Mouse (Mus musculus): Measurements from ENCODE around the gene Txnrd2. TPM values are rescaled to one million over a fixed set of nuclear protein-coding genes. Genes with fewer than 3 reads are reported as not detected.
A peak's percentile ranks its signal among the peaks of the same experiment; 100 is the strongest.

The Txnrd2 gene
- total RNA-seq, 2 experiments from 2014 or later, result 16.4 to 17.6 TPM

DNA sequence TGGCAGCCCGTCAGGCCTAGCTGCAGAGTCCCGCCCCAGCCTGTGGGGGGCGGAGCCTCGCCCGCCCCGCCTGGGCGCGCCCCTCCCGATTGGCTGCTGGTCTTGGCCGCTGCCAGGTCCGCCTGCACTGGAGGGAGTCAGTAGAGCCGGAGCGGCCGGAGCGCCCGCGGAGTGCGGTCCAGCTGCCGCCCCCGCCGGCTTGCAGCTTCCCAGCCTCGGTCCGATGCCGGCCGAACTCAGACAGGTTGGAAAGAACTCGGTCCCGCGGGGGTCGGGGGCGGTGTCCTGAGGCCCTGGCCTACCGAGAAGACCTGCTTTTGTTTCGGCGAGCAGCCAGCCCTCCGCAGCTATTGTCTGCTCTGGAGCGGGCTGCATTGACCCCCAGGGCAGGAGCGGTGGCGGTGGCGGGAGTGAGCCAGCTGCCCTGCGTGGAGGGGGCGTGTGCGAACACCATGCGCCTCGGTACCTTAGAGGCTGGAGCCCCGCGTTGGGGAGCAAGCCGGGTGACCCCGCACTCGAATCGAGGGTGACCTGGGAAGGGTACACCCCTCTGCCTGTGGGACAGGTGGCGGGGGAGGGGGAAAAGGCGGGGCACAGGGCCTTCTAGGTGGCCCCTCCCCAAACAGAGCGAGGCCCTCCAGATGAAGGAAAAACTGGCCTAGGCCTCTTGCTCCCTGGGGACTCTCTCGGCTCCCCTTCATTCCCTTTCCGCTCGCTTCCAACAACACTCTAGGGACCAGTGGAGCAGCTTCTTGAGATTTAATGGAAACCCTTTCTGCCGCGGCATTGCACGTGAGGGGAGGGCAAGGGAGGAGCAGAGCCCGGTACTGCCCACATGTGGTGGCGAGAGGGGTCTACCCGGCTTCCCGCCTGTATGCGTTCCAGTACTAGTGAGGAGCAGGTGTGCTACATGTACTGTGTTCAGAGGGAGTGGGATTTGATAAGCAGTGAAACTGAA, 33.4 kb upstream of the Txnrd2 start:
- intact Hi-C loops (cut with DNase I), result no loop called here
- peak; percentile 82 to 85 for DNase-seq

- DNase-seq, result no peak
- intact Hi-C loops (cut with DNase I), result no loop called here
Measured at GRCm38 (mm10) chr16:18393595-18393994, 32.6 kb upstream of the Txnrd2 start.

DNA sequence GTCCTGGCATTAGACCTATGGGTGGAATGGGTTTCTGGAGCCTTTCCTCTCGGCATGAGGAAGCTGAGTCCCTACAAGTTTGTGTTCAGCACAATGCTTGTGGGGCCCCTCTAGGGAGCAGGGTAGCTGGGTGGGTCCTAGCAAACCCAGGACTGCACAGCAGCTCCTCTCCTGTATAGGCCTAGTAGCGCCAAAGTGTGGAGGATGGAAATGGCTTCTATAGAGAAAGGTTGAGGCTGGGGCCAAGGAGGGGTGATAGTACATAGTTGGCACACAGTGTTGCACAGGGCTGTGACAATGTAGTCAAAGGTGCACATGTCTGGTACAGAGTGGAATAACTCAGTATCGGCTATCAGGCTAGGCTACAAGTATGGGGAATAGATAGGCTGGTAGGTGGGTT, 32.1 kb upstream of the Txnrd2 start:
- no peak for DNase-seq
- intact Hi-C loops (cut with DNase I), result no loop called here

DNA sequence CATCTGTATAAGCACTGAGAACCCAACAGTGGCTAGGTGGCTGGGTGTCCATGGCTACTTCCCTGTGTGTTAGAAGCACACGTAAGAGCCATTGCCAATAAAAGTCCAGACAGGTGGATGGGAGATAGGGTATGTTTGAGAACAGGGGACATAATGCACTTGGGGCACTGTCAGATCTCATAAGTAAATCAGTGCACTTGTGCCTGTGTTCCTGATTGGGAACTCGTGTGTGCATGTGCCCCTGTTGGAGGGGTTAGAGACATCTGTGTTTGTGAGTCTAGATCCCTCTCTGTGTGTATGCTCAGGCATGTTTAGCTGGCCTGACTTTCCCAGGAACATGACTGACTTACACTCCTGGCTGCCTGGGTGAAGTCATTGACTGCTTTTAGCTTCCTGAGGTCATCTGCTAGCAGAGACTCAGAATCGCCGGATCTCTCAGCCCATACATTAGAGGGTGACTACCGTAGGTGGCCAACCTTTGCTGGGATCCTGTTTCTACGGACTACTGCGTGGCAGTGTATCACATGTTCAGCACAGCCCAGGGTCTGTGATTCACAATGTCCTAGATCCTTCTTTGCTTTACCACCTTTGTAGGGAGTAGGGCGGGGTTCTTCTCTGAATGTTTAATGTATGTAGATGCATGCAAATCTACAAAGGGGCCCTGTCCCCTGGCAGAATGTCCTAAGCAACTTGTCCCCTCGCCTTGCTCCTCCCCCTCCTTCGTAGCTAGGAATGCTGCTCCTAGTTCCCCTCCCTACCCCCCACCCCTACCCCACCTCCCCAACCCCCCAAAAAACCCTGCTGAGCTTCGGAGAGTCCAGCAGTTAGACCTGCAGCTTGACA, 31.2 kb upstream of the Txnrd2 start:
- DNase-seq, result no peak
- intact Hi-C loops (cut with DNase I), result no loop called here

DNA sequence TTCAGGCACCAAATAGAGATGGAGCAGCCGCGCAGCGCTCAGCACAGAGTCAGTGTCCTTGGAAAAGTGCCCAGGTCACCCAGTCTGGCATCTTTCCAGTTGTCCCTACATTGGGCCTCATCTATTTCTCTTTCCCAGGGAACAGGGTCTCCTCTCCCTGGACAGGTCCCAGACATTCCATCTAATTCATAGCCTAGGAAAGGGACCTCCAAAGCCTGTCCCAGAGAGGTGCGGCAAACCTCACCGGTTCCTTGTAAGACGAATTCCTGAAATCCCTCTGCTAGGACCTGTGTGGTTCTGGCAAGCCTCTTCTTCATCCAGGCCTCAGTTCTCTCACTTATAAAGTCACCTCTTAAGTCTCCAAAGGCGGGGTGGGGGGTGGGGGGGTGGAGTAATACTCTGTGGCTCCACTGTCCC, 30.6 kb upstream of the Txnrd2 start:
- no peak for DNase-seq
- intact Hi-C loops (cut with DNase I), result no loop called here

GRCm38 (mm10) chr16:18396201-18396600, 30.0 kb upstream of the Txnrd2 start:
- intact Hi-C loops (cut with DNase I), result no loop called here
- DNase-seq, result peak; percentile 61 to 70

GRCm38 (mm10) chr16:18396791-18397621, 29.2 kb upstream of the Txnrd2 start:
- intact Hi-C loops (cut with DNase I), result no loop called here
- no peak for DNase-seq

- no peak for DNase-seq
- intact Hi-C loops (cut with DNase I), result no loop called here
Measured at GRCm38 (mm10) chr16:18400028-18400427, 26.2 kb upstream of the Txnrd2 start.

DNA sequence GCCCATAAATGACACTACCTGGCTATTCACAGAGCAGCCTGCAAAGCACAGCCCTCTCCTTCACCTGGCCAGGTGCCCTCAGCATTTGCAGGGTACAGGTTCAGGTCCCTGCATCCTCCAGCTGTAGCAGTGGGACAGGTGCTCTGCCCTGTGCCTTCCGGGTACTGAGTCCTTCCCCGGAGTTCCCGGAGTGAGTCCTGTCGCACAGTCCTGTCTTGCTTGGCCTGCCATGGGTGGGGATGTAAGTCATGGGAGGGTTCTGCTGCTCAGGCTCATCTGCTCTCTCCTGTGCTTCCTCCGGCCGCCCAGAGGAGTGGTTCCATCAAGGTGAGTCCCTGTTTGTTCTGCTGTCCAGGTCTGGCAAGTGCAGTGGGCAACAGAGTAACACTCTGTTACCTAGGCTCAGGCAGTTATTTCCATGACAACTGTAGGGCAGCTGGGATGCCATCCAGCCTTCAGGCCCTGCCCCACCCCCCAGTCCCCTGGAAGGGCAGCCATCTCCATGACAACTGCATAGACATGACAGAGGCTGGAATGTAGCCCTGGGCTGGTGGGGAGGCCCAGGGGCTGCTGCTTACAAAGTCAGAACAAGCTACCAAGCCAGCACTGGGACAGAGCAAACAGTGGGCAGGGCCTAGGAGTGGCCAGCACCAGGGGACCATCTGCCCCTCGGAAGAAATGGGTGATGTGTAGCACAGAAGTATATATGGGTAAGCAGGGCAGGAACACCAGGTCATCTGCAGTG, 25.5 kb upstream of the Txnrd2 start:
- DNase-seq, result no peak
- intact Hi-C loops (cut with DNase I), result no loop called here

- intact Hi-C loops (cut with DNase I), result no loop called here
- DNase-seq, result no peak
Measured at GRCm38 (mm10) chr16:18403285-18403684, 22.9 kb upstream of the Txnrd2 start.

- no peak for DNase-seq
- intact Hi-C loops (cut with DNase I), result no loop called here
Measured at GRCm38 (mm10) chr16:18405091-18405854, 20.9 kb upstream of the Txnrd2 start.

GRCm38 (mm10) chr16:18405876-18406275, 20.3 kb upstream of the Txnrd2 start:
- DNase-seq, result no peak
- intact Hi-C loops (cut with DNase I), result loop anchor here (1.0 kb wide), 1 partner anchor 55 kb away; no protein-coding TSS in a partner anchor

DNA sequence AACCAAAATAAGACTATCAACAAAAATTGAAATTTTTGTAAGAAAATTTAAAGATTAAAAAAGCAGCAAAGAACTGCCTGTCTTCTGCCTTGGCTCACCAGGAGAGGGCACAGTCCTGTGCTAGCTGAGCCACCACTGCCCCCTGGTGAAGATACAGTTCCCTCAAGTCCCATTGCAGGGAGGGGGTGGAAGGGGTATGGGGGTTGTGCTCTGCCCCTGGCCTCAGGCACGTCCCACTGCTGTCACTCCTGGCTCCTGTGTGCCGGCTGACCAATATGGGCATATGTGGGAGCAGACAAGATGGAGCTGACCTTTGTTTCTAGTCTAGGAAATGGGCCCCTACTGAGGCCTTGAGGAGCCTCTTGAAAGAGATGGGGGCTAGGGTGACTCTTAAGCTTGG, 19.9 kb upstream of the Txnrd2 start:
- intact Hi-C loops (cut with DNase I), result loop anchor here (1.0 kb wide), 1 partner anchor 55 kb away; no protein-coding TSS in a partner anchor
- DNase-seq, result peak in 1 of 2 experiments; percentile 52

GRCm38 (mm10) chr16:18407912-18408311, 18.3 kb upstream of the Txnrd2 start:
- intact Hi-C loops (cut with DNase I), result no loop called here
- no peak for DNase-seq

- intact Hi-C loops (cut with DNase I), result no loop called here
- no peak for DNase-seq
Measured at GRCm38 (mm10) chr16:18409776-18410175, 16.4 kb upstream of the Txnrd2 start.

- no peak for DNase-seq
- intact Hi-C loops (cut with DNase I), result no loop called here
Measured at GRCm38 (mm10) chr16:18410418-18410817, 15.8 kb upstream of the Txnrd2 start.

DNA sequence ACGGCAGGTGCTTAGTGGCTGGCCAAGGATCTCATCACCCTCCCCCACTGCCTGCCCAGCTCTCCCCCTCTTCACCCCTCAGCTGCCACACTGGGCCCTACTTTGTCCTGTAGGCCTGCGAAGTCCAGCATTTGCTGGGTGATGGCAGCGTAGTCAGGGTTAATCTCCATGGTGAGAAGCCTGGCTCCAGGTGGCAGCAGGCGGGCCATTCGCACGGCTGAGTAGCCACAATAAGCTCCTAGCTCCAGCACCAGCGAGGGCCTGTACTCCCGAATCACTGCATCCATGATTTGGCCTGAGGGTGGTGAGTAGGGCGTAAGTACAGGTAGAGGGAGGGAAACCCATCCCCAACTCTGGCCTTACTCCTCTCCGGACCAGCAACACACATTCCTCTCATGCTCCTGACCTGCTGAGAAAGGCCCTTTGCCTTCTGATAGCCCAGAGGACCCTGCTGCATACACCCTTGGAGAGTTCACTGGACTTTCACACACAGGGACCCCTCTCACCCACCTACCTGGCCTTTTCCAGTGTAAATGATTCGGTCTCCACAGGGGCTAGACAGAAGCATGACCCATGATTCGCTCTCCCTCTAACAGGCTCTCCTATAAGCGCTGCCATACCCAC, 15.0 kb upstream of the Txnrd2 start:
- intact Hi-C loops (cut with DNase I), result no loop called here
- no peak for DNase-seq

DNA sequence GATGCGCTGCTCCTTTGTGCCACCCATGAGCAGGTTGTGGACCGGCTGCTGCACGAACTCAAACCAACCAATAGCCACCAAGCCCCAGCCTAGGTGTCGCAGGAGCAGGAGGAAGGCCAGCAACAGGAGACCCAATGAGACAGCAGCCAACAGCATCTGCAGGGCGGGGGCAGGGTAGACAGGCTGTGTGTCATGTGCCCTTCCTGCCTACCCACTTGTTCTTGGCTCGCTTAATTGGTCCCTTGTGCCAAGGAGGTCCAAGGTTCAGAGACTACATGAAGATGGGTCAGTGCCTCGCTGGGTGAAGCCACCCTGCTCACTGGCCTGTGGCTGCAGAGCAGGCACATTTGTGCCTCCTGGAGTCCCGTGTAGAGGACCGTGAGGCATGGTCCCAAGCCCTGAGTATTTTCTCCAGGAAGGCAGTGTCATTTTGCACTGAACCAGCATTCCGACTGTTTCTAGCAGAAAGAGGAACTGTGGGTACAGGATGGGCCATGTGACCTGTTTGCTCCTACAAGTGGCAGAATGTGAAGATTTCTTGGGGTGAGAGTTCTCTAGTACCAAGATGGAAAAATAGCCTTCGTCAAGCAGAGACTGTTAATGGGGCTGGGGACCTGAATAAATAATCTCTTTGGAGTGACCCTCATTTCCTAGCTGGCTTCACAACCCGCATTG, 14.2 kb upstream of the Txnrd2 start:
- intact Hi-C loops (cut with DNase I), result no loop called here
- DNase-seq, result peak in 1 of 2 experiments; percentile 66

All from gastrocnemius, postnatal 36 days (tissue).